Mouse (Mus musculus): ENCODE measurements around the gene Slc38a6.

Gene Slc38a6

DNA sequence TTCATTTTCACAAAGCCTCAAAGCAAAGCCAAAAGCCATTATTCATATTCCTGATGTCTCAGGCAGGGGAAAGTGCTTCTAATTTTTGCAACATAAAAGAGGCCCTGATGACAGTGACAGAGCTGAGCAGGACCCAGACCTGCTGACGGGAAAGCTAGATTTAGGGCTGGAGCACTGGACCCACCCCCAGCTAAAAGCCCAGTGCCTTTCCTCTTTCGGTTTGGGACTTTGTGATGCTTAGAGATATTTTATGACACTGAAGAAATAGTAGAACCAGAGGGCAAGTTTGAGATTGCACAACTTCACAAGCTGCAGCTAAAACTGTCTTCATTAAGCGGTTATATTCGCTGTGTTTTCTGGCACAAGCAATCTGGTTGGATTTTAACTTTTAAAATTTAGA lies 18.1 kb downstream of the Slc38a6 start:
- ChIA-PET POLR2A (interaction anchor here in 1 of 4 experiments (0.7 to 2.0 kb wide), 3 partner anchors 10 to 18 kb away, joined by 3 to 9 read pairs (median 8); partner anchors contain the start of genes Slc38a6 and Trmt5), CTCF (interaction anchor here in 1 of 4 experiments (1.2 kb wide), 1 partner anchor 145 kb away, joined by 4 read pairs; no protein-coding TSS in a partner anchor)

DNA sequence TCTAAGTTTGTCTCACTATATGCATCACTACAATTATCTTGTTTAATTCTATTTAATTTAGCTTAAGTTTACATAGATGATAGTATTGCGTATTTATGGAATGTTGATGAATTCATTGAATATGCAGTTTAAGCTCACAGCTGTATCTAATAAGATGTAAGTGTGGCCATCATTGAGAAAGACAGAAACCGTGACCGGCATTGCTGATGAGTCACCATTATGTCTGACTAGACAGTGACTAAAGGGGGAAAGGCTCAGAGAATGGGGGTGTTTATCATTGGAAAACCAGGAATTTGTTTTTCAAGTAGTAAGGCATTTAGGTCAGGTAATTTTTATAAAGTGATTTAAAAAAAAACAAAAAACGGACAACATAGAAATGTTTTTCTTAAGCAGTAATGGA lies 21.2 kb downstream of the Slc38a6 start:
- POLR2A ChIA-PET = no interaction called here
- CTCF ChIA-PET = no interaction called here

DNA sequence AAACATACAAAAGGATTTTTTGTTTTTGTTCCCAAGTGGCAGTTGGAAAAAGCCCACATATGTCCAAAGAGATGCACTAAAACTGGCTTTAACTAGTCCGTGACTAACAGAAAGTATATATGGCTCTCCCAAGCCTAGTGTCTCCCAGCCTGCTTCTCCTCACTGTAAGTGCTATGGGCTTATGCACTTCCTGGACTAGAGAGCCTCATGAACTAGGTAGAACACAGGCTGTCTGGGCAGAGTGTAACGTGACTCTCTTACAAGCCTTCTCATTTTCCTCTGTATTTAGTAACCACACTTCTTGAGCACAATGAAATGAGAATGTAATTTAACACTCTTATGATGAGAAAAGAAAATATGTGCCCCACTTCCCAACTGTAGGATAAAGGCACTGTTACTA lies 22.1 kb downstream of the Slc38a6 start:
- ChIA-PET CTCF (no interaction called here), POLR2A (interaction anchor here in 1 of 4 experiments (1.0 kb wide), 1 partner anchor 23 kb away, joined by 3 read pairs; no protein-coding TSS in a partner anchor)

DNA sequence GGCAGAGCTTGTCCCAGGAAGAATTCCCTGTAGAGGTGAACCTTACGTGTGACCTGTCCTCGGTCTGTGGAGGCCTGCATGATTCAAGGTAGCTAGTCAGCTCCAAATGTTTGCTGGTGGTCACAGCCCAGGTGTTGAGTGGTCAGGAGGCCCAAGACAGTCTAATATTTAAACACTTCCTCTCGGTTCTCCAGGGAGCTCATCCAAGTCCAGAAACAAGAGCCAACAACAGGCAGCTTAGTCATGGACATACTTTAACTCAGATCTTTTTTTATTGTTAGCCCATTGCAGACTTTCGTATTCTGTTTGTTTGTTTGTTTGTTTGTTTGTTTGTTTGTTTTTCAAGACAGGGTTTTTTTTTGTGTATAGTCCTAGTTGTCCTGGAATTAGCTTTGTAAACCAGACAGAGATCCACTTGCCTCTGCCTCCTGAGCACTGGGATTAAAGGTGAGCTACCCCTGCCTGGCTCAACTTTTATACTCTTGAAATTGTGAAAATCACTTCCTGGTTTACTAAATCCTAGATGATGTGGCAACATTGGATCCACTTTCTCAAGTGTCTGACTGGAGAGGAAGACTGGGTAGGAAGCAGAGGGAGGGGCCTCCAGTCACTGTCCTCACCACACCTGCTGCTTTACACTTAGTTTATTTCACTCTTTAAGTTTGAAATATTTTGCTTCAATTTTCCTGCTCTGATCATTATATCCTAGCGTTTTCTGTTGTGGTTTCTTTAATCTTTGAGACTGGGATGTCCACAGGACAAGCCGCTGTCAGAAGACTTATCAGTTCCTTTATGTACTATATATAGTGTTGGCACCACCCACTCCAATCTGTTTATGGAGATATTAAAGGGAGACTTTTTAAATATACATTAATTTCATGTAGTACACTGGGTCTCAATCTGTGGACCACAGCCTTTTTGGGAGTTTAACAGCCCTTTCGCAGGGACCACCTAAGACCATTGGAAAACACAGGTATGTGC lies 31.4 kb downstream of the Slc38a6 start:
- ChIA-PET POLR2A (interaction anchor here in 2 of 4 experiments (0.6 to 0.7 kb wide), 2 partner anchors 205 to 263 kb away, joined by 3 read pairs; partner anchors contain the start of gene Six4 (in 1 of the 2)), CTCF (interaction anchor here in 1 of 4 experiments (0.8 kb wide), 1 partner anchor 200 kb away, joined by 3 read pairs; no protein-coding TSS in a partner anchor)

DNA sequence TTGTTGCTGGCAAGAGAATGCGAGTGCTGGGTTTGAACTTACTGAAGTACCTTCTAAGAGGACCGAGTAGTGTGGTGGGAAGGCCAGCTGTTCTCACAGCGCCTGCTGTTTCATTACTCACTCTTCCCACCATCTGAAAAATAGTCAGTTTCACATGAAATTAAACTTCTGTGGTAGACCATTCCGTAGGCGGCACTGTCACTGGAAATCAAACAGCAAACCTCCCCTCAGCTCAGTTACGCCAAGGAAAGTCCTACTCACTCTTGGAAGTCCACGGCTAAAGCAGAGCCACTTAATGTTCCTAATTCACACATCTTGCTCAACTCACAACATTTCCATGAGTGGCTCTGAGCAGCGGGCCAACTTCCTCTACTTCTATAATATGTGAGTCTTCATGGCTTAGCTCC lies 37.6 kb downstream of the Slc38a6 start:
- CTCF ChIA-PET = interaction anchor here in 2 of 4 experiments (0.7 to 0.8 kb wide), 2 partner anchors 193 to 304 kb away, joined by 3 to 4 read pairs; no protein-coding TSS in a partner anchor
- POLR2A ChIA-PET = no interaction called here

DNA sequence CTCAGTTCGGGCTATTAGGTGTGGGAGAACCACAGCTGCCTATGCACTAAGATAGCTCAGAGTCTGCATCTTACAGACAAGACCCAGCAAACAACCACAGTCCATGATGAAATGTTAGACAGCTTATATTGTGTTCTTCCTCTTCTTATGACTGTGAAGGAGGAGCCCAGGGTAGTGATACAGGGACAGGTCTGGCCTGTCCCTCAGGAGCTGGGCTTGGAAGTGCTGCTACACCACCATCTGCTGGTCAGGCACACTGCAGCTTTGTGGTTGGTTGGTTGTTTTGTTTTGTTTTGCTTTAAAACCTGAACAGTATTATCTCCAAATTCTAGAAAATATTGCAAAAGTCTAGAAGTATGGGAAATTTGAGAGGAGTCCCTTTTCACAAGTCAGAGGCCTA lies 38.2 kb downstream of the Slc38a6 start:
- CTCF ChIA-PET = interaction anchor here in 2 of 4 experiments (0.7 to 0.8 kb wide), 2 partner anchors 193 to 304 kb away, joined by 3 to 4 read pairs; no protein-coding TSS in a partner anchor
- POLR2A ChIA-PET = no interaction called here

DNA sequence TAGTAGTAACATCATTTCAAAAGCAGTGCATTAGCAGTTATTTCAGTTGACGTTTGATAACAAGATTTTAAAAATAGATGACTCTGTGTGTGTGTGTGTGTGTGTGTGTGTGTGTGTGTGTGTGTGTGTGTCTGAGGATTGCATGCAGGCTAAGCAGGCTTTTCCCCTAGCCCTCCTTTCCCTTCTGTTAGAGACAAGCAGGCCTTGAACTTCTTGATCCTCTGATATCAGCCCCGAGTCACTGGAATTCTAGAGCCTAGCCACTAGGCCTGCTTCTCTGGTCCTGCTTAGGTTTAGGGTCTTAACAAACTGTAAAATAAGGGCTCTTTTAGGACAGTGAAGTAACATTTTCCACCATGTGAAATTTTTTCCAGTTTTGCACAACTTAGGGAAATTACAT lies 38.6 kb downstream of the Slc38a6 start:
- CTCF ChIA-PET = no interaction called here
- POLR2A ChIA-PET = no interaction called here

DNA sequence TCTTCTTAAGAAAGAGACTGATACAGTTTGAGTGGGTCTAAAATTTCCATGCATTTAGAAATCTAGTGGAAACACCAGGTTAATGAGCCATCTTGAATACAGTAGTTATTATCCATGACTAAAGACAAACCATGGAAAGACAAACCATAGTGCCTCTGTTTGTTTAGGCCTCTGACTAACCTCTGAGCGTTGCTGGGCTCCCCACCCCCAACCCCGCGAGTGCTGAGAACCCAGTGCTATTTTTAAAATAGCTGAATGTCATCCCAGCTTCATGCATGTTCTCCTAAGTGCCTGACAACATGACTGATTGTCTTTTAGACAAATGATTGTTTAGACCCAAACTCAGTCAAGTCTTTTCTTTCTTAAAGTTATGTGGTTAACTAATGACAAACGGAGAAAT lies 39.0 kb downstream of the Slc38a6 start:
- ChIA-PET CTCF (no interaction called here), POLR2A (interaction anchor here in 1 of 4 experiments (0.5 kb wide), 1 partner anchor 210 kb away, joined by 3 read pairs; no protein-coding TSS in a partner anchor)

DNA sequence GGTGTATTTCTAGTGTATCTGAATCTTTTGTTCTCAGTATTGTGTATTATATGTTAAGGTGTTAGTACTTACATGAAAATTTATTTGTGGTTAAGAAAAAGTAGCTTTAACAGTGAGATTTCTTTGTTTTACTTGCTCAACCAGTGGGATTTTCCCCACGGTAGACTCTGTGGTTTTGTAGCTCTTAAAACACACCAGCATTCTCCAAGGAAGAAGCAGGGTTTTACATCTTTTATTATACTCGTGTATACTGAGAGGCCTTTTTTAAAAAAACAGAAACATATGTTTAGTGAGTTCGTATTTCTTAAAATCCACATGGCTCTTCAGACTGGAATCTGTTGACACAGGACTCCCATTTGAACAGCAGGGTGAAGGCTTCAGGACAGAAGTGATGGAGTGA lies 40.8 kb downstream of the Slc38a6 start:
- POLR2A ChIA-PET = no interaction called here
- CTCF ChIA-PET = interaction anchor here in 1 of 4 experiments (0.8 kb wide), 1 partner anchor 20 kb away, joined by 3 read pairs; no protein-coding TSS in a partner anchor

DNA sequence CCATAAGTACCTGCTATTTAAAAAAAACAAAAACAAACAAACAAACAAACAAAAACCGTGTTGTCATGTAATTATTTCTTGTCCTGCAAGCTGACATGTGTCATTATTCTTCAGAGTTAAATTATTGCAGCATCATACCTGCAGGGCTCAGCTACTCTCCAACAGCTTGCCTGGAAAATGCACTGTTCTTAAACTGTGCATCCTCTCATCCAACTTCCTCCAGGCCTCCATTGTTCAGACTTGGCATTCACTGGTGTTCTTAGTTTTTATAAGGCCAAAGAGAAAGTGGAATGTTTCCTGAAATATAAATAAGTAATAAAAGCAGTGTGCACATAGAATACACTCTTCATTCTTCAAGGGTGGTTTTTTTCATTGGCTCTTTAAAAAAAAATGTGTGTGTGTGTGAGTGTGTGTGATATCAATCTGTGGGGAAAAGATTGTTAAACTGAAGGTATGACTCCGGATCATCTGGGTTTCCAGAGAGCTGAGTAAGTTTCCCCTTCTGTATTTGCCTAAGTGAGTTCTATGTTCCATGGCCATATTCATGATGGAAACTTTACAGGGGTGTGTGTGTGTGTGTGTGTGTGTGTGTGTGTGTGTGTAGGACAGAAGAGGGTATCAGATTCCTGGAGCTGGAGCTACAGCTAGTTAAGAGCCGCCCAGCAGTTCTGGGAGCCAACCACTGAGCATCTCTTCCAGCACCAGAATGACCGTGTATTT lies 42.0 kb downstream of the Slc38a6 start:
- ChIA-PET POLR2A (interaction anchor here in 1 of 4 experiments (0.8 kb wide), 1 partner anchor 110 kb away, joined by 3 read pairs; no protein-coding TSS in a partner anchor), CTCF (interaction anchor here in 1 of 4 experiments (0.7 kb wide), 2 partner anchors 202 to 270 kb away, joined by 3 to 6 read pairs; no protein-coding TSS in a partner anchor)

DNA sequence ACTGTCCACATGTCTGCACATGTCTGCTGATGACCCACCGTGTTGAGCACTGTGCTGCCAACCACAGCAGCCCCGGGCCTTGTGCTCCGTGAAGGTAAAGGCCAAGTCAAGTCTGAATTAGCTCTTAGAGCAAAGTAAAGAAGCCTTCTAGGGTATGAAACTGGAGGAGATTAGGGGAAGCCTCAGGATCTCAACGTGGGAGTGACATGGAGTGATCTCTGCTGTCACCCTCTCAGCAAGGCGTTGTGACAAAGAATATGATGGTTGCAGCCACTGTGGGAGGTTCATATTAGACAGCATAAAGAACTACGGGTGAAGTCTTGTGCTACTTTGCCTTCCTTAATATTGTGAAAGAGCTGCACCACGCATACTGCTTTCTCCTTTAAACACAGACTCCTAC lies 43.7 kb downstream of the Slc38a6 start:
- ChIA-PET POLR2A (interaction anchor here in 3 of 4 experiments (0.5 to 1.3 kb wide), 3 partner anchors 8 to 55 kb away, joined by 3 to 6 read pairs (median 3); no protein-coding TSS in a partner anchor), CTCF (no interaction called here)

DNA sequence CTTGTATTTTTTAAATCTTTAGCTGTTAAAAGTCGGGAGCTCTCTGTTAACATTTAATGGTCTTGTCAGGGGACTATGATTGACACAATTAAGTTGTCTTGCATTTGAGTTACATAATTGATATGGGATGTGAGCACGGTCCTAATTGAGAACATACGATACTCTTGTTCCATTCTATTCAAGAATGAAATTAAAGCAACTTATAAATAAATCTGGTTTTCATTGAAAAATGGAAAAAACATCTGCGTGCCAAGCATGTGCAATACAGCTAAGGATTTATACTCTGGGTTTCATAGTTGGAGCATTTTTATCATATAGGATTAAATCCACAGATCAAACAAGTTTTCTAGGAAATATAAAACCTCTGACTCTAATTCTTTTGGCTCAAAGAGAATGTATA lies 46.1 kb downstream of the Slc38a6 start:
- ChIA-PET CTCF (no interaction called here), POLR2A (interaction anchor here in 1 of 4 experiments (2.0 kb wide), 1 partner anchor 12 kb away, joined by 8 read pairs; no protein-coding TSS in a partner anchor)

DNA sequence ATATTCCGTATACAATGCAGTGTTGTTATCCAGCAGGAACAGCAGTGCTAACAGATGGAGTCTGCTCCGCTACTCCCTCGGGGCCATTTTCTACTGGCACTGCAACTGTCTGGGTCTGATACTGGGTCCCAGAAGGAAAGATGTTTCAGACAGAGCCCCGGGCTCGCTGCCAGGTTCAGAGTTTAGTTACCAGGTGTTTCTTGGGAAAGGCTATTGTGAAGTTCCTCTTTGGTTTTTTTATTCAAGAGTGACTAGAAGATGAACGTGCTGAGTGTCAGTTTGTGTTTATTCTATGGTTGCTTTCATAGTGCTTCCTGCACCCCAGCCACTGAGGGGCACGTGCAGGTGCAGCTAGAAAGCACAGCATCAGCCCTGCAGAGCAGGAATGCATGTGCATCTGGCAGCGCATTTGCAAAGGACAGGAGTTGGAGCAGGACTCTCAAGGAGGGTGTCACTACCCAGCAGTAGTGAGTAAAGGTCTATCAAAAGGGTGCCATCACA lies 47.5 kb downstream of the Slc38a6 start:
- ChIA-PET CTCF (interaction anchor here in 1 of 4 experiments (0.5 kb wide), 1 partner anchor 458 kb away, joined by 3 read pairs; no protein-coding TSS in a partner anchor), POLR2A (no interaction called here)

DNA sequence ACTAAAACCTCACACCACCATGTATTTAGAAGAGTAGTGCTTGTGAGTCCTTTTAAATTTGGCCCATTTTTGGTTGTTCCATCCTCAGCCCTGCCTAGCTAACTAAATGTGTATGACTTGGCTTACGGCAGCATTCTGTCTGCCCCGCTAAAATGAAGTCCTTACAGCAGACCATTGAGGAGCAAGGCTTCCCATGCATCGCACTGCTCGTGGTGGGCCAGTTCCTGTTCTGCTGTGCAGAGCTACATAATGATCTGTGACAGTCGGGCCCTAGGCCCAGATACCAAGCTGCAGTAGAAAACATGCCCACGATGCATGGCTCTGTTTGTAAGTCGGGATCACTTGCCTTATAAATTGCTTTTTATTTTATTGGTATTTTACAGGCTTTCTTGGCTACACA lies 50.5 kb downstream of the Slc38a6 start:
- ChIA-PET POLR2A (no interaction called here), CTCF (no interaction called here)

DNA sequence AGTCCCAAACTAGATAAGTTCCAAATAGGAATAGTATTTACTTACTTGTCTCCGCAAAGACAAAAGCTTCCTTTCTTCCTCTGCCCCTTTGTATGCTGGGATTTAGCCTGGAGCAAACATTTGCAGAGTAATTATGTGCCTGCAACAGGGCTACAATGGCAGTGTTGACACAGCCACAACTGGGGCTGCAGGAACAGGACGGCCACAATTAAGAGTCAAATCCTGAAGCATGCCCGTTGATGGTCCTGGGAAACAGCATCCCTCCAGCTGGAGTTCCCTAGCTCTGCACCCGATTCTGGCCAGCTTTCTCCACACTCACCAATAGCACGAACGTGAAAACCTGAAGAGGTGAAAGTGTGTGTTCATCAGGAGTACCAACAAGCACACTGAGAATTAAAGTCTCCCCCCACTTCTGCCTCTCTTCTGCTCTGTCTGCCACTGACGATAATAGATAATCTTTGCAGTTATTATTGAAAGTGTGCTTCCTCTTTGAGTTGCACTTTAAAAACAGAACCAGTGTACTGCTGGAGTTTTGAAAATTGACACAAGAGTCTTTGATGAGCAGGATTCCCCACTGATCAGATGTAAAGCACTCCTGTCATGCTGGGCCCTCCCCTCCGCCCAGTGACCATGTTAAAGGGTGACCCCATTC lies 54.2 kb downstream of the Slc38a6 start:
- POLR2A ChIA-PET = interaction anchor here in 1 of 4 experiments (0.8 kb wide), 1 partner anchor 12 kb away, joined by 4 read pairs; no protein-coding TSS in a partner anchor
- CTCF ChIA-PET = no interaction called here

DNA sequence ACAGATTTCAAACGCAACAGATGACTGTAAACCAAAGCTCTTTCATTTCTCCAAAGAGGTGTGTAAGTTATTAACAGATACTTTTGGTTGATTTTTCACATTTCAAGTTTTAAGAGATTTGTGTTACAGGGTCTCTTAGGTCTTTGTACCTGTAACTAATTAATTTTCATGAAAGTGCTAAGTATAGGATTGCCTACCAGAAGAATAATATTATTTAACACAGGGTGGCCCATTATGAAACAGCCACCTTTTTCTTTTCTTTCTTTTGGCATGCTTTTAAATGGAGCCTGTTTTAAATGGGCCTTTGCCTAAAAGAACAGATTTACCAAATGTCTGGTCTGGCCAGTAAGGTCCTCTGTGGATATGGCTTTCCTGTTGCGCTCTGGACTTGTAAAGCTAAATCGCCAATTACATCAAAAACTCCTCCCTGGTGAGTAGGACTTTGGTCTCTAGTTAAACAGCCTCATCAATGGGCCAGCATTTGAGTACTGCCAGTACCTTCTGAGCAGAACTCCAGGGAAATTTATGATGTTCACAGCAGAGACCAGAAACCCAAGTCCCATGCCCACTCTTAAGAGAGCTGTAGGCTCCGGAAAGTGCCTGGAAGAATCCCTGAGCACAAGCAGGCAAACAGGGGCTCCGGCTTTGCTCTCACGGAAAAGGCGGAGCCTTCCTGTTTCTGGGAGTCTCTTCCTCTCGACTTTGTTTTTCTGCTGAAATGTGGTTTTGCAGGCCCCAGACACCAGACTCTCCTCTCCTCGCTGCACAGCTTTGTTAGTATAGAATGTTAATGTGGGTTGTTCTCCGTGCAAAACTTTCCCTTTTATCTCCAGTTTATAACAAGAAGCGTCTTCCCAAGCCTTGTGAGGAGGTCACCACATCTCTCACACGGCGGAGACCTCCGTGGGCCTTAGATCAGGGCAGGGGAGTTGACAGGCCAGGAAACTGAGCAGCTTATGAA lies 55.4 kb downstream of the Slc38a6 start:
- ChIA-PET POLR2A (interaction anchor here in 1 of 4 experiments (0.8 kb wide), 1 partner anchor 11 kb away, joined by 4 read pairs; no protein-coding TSS in a partner anchor), CTCF (interaction anchor here in 1 of 4 experiments (0.7 kb wide), 1 partner anchor 176 kb away, joined by 3 read pairs; no protein-coding TSS in a partner anchor)

DNA sequence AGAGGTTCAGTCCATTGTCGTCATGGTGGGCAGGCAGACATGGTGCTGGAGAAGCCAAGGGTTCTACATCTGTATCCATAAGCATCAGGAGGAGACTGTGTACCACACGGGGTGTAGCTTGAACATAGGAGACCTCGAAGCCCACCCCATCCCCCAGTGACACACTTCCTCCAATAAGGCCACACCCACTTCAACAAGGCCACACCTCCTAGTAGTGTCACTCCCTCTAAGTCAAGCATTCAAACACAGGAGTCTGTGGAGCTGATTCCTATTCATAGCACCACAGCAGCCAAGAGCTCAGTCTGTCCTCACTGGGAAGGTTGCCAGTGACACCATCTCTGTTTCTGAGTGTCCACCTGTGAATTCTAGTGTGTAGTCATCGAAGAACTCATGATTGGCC lies 57.7 kb downstream of the Slc38a6 start:
- ChIA-PET POLR2A (interaction anchor here in 1 of 4 experiments (0.6 kb wide), 1 partner anchor 18 kb away, joined by 3 read pairs; no protein-coding TSS in a partner anchor), CTCF (no interaction called here)
